Mouse (Mus musculus): ENCODE measurements around the gene Ninl. TPM values are rescaled to one million over a fixed set of nuclear protein-coding genes. Genes with fewer than 3 reads are reported as not detected.

The Ninl gene
- polyA plus RNA-seq (2017; shearing (Covaris generic)): not detected

GRCm38 (mm10) chr2:151039232-151039695, at the start of gene Ninl, which contains the start of gene Nanp:
Gene Ninl (minus strand): TSS chr2:151039382.
Gene Nanp (minus strand): TSS chr2:151039398.

DNA sequence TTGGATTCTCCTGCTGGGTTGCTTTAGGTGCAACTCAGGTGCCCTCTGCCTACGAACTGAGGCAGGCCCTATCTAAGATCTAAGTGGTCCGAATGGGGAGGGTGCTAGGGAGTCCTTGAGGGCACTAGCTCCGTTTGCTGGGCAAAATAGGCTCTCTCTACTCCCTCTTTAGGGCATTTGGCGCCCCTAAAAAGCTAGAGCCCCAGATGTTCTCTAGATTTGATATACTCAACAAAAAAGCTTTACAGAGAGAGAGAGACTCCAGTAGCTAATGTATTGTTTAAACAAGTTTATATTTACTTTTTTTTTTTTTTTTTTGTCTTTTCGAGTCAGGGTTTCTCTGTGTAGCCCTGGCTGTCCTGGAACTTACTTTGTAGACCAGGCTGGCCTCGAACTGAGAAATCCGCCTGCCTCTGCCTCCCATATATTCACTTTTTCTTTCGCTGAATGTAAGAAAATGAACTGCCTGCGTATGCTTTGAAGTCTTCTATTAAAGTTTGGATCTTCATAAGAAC, 134.2 kb downstream of the Ninl start, which contains the start of gene Gins1:
Gene Gins1 (plus strand): TSS at position 465 of the 515 bp plus-strand sequence.

GRCm38 (mm10) chr2:150904272-150904935, 134.8 kb downstream of the Ninl start, which contains the start of gene Abhd12:
Gene Abhd12 (minus strand): TSS chr2:150904741.

Other genes starting within 250 kb of the Ninl start
- gene Abhd12, start 134.6 kb downstream of the Ninl start, polyA plus RNA-seq (2017; shearing (Covaris generic)): 47.4 TPM
- gene Gins1, start 134.0 kb downstream of the Ninl start, polyA plus RNA-seq (2017; shearing (Covaris generic)): 1.3 TPM
- 18.1 TPM for gene Nanp, start within 50 bp of the Ninl start, polyA plus RNA-seq (2017; shearing (Covaris generic))
- gene Gm14151, start 53.0 kb upstream of the Ninl start, polyA plus RNA-seq (2017; shearing (Covaris generic)): not detected
- 0.17 TPM for gene Gm14147, start 58.9 kb upstream of the Ninl start, polyA plus RNA-seq (2017; shearing (Covaris generic))